Mouse (Mus musculus): ENCODE data around the gene Slc44a2.
A peak's percentile ranks its signal among the peaks of the same experiment; 100 is the strongest.
"Not testable (repeated sequence)": the region's sequence is repeated elsewhere in the genome, so short reads cannot be mapped to it uniquely, and the experiment has no call there.

The Slc44a2 gene

DNA sequence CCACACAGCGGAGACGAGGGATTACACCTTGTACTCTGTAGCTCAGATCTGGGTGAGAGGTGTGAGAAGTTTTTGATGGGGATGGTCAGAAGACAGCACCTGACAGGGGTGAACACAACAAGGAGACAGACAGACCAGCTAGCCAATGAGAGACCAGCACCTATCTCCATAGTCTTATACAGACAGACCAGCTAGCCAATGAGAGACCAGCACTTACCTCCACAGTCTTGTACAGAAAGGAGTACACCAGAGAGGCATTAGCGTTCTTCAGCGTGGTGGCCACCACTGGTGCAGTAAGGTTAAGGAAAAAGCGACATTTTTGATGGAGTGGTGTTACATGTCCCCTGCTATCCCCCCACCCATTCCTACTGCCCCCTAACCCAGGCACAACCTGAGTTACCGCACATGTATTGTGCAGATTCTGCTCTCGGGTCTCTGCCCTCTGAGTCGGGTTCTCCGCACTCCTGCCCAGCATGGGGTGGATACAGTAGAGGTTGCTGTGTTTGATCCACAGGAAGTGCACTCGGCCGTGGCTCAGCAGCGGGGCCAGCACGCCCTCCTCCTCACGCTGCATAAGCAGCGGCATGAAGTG, 11.3 kb upstream of the Slc44a2 start:
- no peak for DNase-seq

DNA sequence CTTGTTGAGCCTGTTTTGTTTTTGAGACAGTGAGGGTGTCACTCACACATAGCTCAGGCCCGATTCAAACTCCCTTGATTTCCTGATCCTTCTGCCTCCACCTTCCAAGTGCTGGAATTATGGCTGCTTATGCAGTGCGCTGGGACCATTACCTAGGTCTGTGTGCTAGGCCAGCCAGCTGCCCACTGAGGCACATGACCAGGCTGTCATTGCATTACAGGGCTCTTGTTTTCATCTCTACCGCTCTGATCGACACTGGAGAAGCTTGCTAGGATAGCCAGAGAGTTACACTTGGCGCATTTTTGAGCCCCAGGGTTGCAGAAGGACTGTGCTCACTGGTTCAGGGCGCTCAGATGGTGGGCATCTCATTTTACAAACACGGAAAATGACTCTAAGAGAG, 8.8 kb upstream of the Slc44a2 start:
- no peak for DNase-seq

DNA sequence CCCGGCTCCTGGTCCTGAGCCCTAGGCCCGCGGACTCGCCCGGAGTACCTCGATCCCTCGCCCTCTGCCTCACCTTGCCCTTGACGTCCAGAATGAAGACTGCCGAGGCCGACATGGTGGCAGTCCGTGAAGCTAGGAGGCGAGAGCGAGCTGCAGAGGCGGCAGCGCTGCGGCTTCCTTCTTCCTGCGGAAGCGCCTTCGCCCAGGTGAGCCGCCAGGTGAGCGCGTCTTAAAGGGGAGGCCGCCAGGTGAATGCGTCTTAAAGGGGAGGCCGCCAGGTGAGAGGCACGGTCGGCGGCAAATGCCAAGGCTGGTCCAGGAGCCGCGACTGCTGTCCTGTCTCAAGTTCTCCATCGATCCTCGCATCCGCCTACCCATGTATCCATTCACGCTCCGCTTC, 8.4 kb upstream of the Slc44a2 start, which contains the start of gene Ap1m2:
TSS of gene Ap1m2 (minus strand) at position 204 of the 400 bp plus-strand sequence.
- DNase-seq, result peak; percentile 68

DNA sequence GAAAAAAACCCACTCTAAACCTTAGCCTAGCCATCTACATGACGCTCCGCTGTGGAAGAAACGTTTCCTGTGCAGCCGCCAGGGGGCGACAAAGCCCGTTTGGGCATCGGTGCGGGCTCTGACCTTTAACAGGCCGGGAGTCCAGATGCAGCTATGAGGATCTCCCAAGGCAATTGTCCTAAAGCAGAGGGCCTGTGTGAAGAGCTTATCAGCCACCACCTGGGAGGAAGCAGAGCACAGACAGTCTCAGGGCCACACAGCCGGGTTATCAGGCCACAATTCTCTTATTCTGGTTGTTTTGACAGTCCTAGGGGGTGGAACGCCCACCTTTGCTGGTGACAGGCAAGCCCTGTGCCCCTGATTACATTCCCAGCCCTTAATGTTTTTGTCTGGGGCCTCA, 7.1 kb upstream of the Slc44a2 start:
- DNase-seq, result peak; percentile 87

DNA sequence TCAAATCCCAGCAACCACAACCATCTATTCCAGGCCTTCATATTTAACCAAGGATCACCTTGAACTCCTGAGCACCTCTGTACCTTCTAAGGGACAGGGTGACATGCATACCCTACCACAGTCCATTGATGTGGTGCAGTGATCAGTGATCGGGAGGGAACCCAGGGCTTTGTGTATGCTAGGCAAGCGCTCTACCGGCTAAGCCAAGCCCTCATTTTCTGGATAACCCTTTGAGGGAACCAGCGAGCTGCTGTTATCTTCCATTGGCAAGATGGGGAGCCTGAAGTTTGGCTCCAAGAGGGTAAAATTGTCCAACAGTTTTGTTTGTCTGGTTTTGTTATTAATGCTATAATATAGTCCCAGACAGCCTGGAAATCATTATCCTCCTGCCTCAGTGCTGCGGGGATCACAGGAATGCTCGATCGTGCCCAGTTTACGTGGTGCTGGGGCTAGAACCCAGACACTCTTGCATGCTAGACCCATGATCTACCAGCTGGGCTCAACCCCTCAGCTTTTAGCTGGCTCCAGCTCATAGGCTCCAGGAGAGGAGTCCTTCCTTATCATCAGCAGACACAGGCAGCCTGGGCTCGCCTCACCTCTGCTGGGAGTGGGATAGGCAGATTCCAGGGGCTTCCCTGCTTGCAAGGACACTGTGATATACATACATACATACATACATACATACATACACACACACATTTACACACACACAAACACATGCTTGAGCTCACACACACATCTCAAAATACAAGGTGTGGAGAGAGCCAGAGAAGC, 5.9 kb upstream of the Slc44a2 start:
- DNase-seq, result no peak

DNA sequence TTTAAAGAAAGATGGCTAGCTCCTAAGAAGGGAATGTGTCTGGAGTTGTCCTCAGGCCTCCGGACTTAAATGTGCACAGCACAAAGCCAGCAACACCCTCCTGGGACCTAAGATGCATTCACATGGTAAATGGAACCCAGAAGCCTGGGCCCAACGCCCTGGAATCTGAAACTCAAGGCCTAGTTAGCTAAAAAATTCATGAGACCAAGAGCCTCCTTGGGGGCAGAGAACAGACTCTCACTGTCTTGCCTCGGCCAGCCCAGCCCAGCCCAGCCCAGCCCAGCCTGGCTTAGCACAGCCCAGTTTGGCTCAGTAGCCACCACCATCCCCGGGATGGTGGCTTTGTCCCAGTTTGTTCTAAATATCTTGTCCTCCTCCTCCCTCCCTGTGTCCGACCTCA, 5.1 kb upstream of the Slc44a2 start:
- no peak for DNase-seq

DNA sequence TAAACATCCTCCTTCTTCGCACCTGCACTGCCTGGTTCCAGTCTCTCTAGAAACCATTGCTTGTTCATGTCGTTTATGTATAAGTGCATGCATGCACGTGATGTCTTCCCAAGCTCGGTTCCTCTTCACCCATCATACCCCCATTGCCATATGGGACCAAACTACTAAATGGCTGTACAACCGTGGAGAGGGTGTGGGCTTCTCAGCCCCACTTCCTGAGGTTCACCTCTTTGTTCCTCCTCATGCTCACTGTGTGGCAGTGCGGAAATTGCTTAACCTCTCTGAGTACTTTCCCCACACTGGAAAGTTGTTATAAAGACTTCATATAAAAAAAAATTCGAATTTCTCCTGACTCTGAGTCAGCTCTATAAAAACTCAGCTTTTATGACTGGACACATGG, 3.8 kb upstream of the Slc44a2 start:
- no peak for DNase-seq

DNA sequence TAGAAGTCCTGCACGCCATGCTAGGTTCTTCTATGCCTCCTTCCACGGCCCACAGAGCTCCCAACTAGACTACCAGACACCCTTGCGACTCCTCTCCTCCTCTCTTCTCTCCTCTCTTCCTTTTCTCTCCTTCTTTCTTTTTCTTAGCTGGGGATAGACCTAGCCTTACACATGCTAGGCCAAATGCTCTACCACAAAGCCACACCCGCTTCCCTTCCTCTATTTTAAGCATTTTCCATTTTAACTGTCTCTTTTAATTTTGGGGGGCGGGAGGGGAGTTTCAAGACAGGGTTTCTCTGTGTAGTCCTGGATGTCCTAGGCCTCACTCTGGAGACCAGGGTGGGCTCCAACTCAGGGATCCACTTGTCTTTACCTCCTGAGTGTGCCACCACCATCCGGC, 1.7 kb upstream of the Slc44a2 start:
- no peak for DNase-seq

DNA sequence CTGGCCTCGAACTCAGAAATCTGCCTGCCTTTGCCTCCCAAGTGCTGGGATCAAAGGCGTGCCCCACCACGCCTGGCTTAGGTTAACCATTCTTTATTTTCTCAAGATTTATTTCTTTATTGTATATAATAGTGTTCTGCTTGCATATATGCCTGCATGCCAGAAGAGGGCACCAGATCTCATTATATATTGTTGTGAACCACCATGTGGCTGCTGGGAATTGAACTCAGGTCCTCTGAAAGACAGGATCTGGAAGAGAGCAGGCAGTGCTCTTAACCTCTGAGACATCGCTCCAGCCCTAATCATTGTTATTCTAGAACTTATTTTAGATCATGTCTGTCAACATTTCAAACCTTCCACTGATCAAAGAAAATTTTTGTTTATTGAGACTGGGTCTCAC, 995 bp upstream of the Slc44a2 start:
- no peak for DNase-seq

DNA sequence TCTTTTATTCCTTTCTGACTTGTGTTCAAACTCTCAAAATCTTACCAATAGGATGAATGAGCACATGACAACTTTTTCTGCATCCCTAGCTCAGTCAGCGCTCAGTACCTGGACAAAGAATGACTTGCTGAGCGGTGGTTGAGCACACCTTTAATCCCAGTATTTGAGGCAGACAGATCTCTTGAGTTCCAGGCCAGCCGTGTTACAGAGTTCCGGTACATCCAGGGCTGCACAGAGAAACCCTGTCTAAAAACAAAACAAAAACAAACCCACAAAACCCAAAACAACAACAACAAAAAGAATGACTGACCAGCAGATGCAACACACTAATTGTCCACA, 249 bp upstream of the Slc44a2 start:
- DNase-seq, result no peak

DNA sequence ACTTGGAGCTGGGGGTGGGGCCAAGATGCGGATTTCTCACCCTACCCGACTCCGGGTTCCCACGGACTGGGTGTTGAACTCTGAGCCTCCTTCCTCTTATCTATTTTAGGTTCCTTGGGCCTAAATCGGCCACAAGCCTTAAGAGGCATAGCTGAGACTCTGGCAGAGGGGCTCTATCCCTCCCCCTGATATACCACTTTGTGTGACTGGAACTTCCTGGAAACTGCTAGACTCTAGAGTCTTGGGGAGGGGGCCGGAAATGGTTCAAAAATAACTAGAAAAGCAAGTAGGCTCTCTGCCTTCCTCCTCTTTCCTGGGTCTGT, 976 bp downstream of the Slc44a2 start:
- peak; percentile 36 for DNase-seq

DNA sequence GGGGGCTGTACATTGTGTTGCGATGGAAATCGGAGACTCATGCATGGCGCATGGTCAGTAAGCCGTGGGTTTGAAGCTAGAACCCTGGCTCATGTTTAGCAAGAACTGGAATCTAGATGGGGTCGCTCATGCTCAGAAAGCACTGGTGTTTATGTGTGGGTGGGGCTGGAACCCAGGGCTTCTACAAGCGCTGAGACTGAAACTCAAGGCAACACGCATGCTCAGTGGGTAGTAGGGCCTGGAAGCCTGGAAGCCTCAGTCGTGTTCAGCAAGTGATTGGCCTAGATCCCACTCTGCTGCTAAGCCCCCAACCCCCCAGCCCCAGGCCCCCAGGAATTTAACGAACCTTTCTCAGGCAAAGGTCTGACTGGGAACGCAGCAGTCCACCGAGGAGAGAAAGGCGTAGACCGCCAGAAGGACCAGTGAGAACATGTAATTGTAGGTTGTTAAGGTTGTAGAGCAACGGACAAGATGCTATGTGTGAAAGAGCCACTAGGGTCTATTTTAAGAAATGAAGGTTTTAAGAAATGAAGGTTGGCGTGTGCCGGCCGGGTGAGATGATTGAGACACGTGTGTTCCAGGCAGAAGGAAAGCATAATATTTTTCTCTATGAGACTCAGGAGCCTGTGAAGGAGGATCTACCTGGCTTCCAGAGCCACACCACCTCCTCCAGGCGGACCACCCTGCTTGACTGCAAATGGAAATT, 1.9 kb downstream of the Slc44a2 start:
- no peak for DNase-seq

DNA sequence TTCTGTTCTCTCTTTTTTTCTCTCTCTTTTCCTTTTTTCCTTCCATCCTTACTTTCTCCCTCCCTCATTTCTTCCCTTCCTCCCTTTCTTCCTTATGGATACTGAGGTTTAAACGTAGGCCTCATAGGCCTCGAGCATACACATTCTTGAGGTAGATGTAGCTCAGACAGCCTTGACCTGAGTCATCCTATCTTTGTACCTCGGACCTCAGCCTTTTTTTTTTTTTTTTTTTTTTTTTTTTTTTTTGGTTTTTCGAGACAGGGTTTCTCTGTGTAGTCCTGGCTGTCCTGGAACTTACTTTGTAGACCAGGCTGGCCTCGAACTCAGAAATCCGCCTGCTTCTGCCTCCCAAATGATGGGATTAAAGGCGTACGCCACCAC, 2.4 kb downstream of the Slc44a2 start:
- DNase-seq, result not testable (repeated sequence)

DNA sequence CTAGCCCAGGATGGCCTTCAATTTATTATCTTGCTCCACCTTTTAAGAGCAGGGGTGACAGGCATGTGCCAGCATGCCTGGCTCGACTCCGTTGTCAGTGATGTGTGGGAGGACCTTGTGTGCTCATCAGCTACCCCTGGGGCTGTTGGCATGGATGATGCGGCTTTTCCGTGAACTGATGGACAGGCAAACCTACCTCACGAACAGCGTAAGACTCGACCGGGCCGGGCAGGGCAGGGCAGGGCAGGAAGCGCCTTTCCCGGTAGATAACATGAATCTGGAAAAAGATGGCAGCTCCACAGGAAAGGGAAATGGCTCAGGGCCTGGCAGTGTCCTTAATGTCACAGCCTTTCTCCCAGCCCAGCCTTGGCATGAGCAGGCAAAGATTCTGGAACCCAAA, 3.8 kb downstream of the Slc44a2 start:
- peak; percentile 27 for DNase-seq

DNA sequence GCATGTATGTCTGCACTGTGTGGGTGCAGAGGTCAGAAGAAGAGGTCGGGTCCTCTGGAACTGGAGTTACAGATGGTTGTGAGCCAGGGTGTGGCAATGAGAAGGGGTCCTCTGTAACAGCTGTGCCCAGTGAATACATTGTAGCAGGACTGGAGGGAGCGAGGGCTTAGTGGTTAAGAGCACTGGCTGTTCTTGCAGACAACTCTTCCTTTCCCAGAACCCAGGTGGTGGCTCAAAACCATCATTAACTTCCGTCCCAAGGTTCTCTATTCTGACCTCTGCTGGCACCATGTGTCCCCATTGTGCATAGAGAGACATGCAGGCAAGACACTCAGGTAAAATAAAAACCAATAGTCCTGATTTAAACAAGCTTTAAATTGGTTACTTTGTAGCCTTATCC, 7.1 kb downstream of the Slc44a2 start:
- DNase-seq, result no peak

DNA sequence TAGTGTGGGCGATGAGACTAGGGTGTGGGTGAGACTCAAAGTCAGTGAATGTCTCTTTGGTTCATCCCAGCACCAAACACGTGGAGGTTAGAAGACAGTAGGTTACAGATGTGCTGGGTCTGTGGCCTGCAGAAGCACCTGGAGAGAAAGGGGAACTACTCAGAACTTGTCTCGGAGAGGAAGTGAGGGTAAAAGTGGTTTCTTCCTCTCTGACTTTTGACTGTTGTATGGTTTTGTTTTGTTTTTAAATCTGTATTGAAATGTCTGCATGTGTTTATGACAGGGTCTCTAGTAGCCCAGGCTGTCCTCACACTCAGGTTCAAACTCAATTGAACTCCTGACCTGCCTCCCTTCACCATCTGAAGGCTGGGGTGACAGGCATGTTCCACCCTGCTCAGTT, 7.5 kb downstream of the Slc44a2 start:
- no peak for DNase-seq

DNA sequence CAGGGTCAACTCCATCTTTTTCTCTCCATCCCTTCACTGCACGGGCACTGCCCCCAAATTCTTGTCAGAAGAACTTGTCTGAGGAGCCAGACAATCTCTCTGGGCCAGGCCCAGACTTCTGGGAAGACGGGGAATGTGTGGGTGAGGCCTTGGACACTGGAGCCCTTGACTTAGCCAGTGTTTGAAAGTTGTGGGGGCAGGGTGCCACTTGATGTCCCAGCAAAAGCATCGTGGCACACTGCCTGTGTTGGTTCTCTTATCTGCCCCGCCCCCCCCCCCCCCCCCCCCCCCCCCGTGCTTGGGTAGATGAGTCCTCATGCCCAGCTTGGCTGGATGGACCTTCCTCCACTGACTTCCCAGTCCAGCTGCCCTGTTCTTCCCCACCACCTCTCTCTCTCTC, 8.5 kb downstream of the Slc44a2 start:
- DNase-seq, result no peak

DNA sequence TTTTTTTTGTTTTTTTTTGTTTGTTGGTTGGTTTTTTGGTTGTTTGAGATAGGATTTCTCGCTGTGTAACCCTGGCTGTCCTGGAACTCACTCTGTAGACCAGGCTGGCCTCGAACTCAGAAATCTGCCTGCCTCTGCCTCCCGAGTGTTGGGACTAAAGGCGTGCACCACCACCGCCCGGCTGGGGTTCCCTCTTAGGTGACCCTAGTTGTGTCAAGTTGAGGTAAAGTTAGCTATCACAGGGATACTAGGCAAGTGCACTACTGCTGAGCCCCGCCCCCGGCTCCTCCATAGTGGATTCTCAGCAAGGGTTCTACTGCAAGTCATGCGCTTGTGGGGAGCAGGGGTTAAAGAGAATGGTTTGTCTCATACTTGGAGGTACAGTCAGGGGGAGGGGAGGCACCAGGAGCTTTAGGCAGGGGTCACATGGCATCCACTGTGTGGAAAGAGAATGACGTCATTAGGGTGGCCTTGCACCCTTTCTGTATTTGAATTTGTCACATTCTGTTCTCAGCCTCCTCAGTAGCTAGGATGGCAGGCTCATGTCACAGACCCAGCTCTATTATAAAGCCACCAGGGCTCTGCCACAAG, 9.3 kb downstream of the Slc44a2 start:
- DNase-seq, result no peak

DNA sequence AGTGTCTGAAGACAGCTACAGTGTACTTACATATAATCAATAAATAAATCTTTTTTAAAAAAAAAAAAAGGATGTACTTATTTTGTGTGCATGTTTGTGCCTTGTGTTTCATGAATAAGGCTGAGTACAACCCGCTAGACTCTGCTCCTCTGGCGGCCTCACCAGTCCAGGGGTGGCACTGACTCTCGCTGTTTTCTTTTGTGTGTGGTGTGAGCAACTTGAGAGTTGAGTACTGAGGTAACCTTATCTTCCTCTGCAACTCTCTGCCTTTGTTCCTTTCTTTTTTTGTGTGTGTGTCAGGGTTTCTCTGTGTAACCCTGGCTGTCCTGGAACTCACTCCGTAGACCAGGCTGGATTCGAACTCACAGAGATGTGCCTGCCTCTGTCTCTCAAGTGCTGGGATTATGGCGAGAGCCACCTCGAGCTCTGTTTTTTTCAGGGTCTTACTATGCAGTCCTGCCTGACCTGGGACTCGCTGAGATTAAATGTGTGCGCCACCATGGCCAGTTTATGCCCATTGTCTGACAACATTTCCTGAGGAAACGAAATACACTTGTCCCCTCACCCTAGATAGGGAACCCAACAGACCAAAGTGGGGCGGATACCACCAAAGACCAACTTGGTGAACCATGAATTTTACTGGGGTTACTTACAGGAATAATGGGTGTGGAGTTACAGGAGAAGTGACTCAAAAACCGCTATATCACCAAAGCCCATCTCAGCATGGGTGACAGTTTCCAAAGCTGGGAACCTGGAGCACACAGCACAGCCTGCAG, 11.1 kb downstream of the Slc44a2 start:
- no peak for DNase-seq

DNA sequence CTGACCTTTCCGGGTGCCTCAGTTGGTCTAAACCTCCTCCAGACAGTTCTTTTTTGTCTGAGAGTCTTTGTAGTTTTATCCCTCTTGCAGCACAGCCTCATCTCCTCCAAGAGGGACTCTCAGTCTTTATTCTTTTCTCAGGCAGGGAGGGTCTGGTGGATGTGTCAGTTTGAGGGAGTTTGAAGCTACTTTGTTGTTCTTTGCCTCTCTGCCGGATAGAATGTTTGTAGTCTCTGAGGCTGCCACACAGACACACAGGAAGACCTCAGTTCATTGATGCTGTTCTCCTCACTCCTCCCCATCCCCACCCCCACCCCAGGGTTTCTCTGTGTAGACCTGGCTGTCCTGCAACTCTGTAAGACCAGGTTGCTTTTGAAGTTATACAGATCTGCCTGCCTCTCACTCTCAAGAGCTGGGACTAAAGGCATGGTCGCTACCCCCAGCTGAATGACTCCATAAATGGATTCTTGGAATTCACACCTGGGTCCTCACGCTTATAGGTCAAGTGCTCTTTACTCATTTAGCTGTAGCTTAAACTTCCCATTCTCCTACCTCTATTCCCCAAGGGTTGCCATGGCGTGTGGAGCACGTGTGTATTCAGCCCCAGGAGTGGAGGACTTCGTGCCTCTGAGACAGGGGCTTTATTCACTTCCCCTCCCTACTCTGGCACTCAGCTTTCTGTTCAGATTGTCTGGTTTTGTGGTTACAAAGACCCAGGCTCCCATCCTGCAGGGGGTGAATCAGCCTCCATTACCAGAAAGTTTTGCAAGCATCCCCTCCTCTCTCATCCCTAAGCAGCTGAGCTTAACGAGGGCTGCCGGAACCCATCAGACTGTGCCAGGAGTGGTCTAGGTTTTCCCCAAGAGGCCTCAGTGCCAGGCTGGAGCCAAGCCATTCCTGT, 11.9 kb downstream of the Slc44a2 start:
- no peak for DNase-seq

DNA sequence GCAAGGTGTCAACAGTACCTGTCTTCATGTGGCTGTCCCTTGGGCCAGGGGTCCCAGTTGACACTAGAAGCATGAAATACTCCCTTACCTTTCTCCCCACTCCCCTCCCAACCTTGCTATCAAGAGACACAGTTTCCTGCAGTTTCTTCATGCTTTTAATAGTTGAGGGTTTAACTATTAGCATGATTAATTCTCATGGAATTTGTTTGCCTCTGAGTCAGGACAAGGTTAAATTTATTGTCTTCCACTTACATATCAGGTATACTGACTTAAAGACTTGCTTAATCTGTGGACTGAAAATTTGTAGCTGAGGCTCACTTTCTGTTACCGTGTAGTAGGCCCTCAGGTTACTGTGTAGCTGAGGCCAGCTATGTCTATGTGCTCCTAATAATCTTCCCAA, 13.0 kb downstream of the Slc44a2 start:
- no peak for DNase-seq

DNA sequence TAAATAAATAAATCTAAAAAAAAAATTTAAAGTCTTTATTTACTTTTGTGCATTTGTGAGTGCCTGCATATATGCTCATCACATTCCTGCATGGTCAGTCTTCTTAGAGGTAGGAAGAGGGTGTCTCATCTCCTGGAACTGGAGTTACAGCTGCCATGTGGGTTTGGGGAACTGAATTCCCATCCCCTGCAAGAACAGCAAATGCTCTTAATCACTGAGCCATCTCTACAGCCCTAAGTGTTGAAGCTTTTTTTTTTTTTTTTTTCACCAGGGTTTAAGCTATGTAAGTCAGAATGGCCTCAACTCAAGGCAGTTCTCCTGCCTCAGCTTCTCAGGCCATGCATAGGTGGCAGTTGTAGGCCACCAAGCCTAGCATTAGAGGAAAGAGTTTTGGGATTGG, 14.2 kb downstream of the Slc44a2 start:
- DNase-seq, result no peak

All from kidney, adult 18-20 months (tissue).